Mouse (Mus musculus) cerebellum, adult 11-12 months (tissue): ENCODE results near the gene Stfa2l1.
A peak's percentile ranks its signal among the peaks of the same experiment; 100 is the strongest.
"Not testable (repeated sequence)": the region's sequence is repeated elsewhere in the genome, so short reads cannot be mapped to it uniquely, and the experiment has no call there.

Experiments
- DNase-seq: peaks from one replicate; pipeline ENCODE4 v3.0.0; 2022

Gene Stfa2l1

GRCm38 (mm10) chr16:36156402-36156975 lies at the start of gene Stfa2l1:
Stfa2l1 (plus strand) TSS chr16:36156811.
- DNase-seq, result no peak

- peak; percentile 34 for DNase-seq
These were observed 45.1 kb upstream of the Stfa2l1 start for GRCm38 (mm10) chr16:36111486-36111885.

- not testable (repeated sequence) for DNase-seq
These were observed 40.9 kb upstream of the Stfa2l1 start for GRCm38 (mm10) chr16:36115751-36116150.

- DNase-seq, result no peak
These were observed 28.5 kb upstream of the Stfa2l1 start for GRCm38 (mm10) chr16:36128092-36128491.

- DNase-seq, result no peak
These were observed 25.5 kb upstream of the Stfa2l1 start, which contains the start of gene Csta1 for GRCm38 (mm10) chr16:36131141-36131540. Csta1 (minus strand) TSS chr16:36131241.

- DNase-seq, result no peak
These were observed 18.4 kb upstream of the Stfa2l1 start for GRCm38 (mm10) chr16:36138201-36138600.

- DNase-seq, result not testable (repeated sequence)
These were observed 11.2 kb downstream of the Stfa2l1 start for GRCm38 (mm10) chr16:36167841-36168240.

GRCm38 (mm10) chr16:36176108-36176507 lies 19.5 kb downstream of the Stfa2l1 start:
- DNase-seq, result no peak

- DNase-seq, result no peak
These were observed 23.3 kb downstream of the Stfa2l1 start for GRCm38 (mm10) chr16:36179910-36180309.

- DNase-seq, result not testable (repeated sequence)
These were observed 27.3 kb downstream of the Stfa2l1 start, which contains the start of gene Gm5483 for GRCm38 (mm10) chr16:36183912-36184311. Gm5483 (plus strand) TSS chr16:36184212.

- no peak for DNase-seq
These were observed 42.6 kb downstream of the Stfa2l1 start for GRCm38 (mm10) chr16:36199226-36199625.

- no peak for DNase-seq
These were observed 47.2 kb downstream of the Stfa2l1 start for GRCm38 (mm10) chr16:36203846-36204245.

GRCm38 (mm10) chr16:36205684-36206083 lies 49.1 kb downstream of the Stfa2l1 start:
- not testable (repeated sequence) for DNase-seq

GRCm38 (mm10) chr16:36209967-36210453 lies 53.4 kb downstream of the Stfa2l1 start, which contains the start of gene Gm5416:
Gm5416 (plus strand) TSS chr16:36210403.
- no peak for DNase-seq
